ENCODE assay signal across 9 mouse cellular contexts in genomic region chr15:85702411-85702951, GRCm38 (mm10). TPM values are rescaled to one million over a fixed set of nuclear protein-coding genes. Genes with fewer than 3 reads are reported as not detected.
DNase-seq lines count a peak whose midpoint lies in the region; ATAC-seq and TF ChIP-seq lines count a peak whose summit lies in the region.
"Had no signal": no experiment of that assay in that cellular context is flagged by ENCODE, and none has a peak within 500 bp of the region (broad histone marks: within the 10 kb centered on the region; RNA-seq: fewer than 3 reads in every experiment).

No protein-coding gene starts in this region.

- TF ChIP-seq CTCF in left cerebral cortex, adult 2 months (IDR thresholded peaks at IDR 0.05): no peak
- TF ChIP-seq CTCF in forebrain, postnatal 0 days (IDR thresholded peaks at IDR 0.05; ENCODE audit: low read depth): no peak
- no peak for TF ChIP-seq CTCF in kidney, postnatal 0 days (IDR thresholded peaks at IDR 0.05; ENCODE audit: low read depth)
- TF ChIP-seq CTCF in liver, postnatal 0 days (IDR thresholded peaks at IDR 0.05; ENCODE audit: low read depth): no peak

- H3K36me3 ChIP-seq in forebrain, postnatal 0 days (ENCODE audit: insufficient read depth): peaks cover 89% of the 10 kb centered on the region
- H3K36me3 ChIP-seq in kidney, postnatal 0 days (ENCODE audit: insufficient read depth, low read length): peaks cover 75% of the 10 kb centered on the region
- peaks cover 71% of the 10 kb centered on the region for H3K36me3 ChIP-seq in neural tube, embryonic 14.5 days (ENCODE audit: control insufficient read depth, insufficient read depth, low read length)
- H3K36me3 ChIP-seq in liver, postnatal 0 days (replicated peaks; ENCODE audit: insufficient read depth, low read length): 0 out of 2 replicates have a peak, but pooled peaks cover 3% of the 10 kb centered on the region
- no peaks in the 10 kb centered on the region for H3K36me3 ChIP-seq in heart, embryonic 11.5 days (ENCODE audit: control insufficient read depth, insufficient read depth, low read length)

- peak in 1 of 2 experiments; percentile 64 for DNase-seq in left cerebral cortex, adult 2 months (ENCODE audit: extremely low spot score in 1 of 2, low spot score in 2 of 2)
- DNase-seq in left cerebral cortex, postnatal 36 days (ENCODE audit: low spot score in 2 of 2): no peak
- DNase-seq in forebrain, postnatal 0 days: peak; percentile 74
- peak; percentile 80 for DNase-seq in kidney, postnatal 0 days (ENCODE audit: low spot score)
- no peak for DNase-seq in liver, postnatal 0 days

- H3K27me3 ChIP-seq in forebrain, postnatal 0 days (ENCODE audit: insufficient read depth, low read length): no peaks in the 10 kb centered on the region
- H3K27me3 ChIP-seq in kidney, postnatal 0 days (ENCODE audit: insufficient read depth, low read length): no peaks in the 10 kb centered on the region
- H3K27me3 ChIP-seq in neural tube, embryonic 14.5 days (ENCODE audit: control insufficient read depth, insufficient read depth, low read length): no peaks in the 10 kb centered on the region
- H3K27me3 ChIP-seq in liver, postnatal 0 days (ENCODE audit: insufficient read depth, low read length): no peaks in the 10 kb centered on the region
- peaks cover 3% of the 10 kb centered on the region; the same call in 1 of the 2 replicates for H3K27me3 ChIP-seq in heart, embryonic 11.5 days (ENCODE audit: control insufficient read depth, insufficient read depth, low read length)
- H3K27me3 ChIP-seq: limb, embryonic 12.5 days had no signal

- peak overlapping the region; percentile 82 for H3K27ac ChIP-seq in left cerebral cortex, adult 2 months
- H3K27ac ChIP-seq in forebrain, postnatal 0 days (ENCODE audit: low read depth, low read length): peak overlapping the region; percentile 67
- H3K27ac ChIP-seq in kidney, postnatal 0 days: peak overlapping the region; percentile 80
- H3K27ac ChIP-seq in neural tube, embryonic 14.5 days (ENCODE audit: low read depth, low read length): peak overlapping the region; percentile 62
- no peak overlapping the region for H3K27ac ChIP-seq in liver, postnatal 0 days (ENCODE audit: low read depth)
- H3K27ac ChIP-seq in heart, embryonic 11.5 days (ENCODE audit: low read depth, low read length): no peak overlapping the region
- H3K27ac ChIP-seq: limb, embryonic 12.5 days had no signal

- H3K4me1 ChIP-seq in forebrain, postnatal 0 days (ENCODE audit: insufficient read depth): no peaks in the 10 kb centered on the region
- peaks cover 44% of the 10 kb centered on the region for H3K4me1 ChIP-seq in kidney, postnatal 0 days (replicated peaks; ENCODE audit: insufficient read depth, low read length)
- peaks cover 10% of the 10 kb centered on the region; the same call in 1 of the 2 replicates for H3K4me1 ChIP-seq in neural tube, embryonic 14.5 days (ENCODE audit: control insufficient read depth, insufficient read depth, low read length)
- H3K4me1 ChIP-seq in liver, postnatal 0 days (ENCODE audit: insufficient read depth): peaks cover 9% of the 10 kb centered on the region
- H3K4me1 ChIP-seq in heart, embryonic 11.5 days (ENCODE audit: control insufficient read depth, insufficient read depth, low read length): no peaks in the 10 kb centered on the region

- peak; percentile 54 for ATAC-seq in cerebellum, adult (ENCODE audit: insufficient number of reproducible peaks, low FRiP score, low TSS enrichment)
- ATAC-seq in forebrain, postnatal 0 days: peak; percentile 62
- peak; percentile 53 for ATAC-seq in kidney, postnatal 0 days (replicated peaks; ENCODE audit: low FRiP score, low read depth)
- peak; percentile 70 for ATAC-seq in neural tube, embryonic 14.5 days (ENCODE audit: low read depth)
- no peak for ATAC-seq in liver, postnatal 0 days
- ATAC-seq in heart, embryonic 11.5 days (replicated peaks; ENCODE audit: insufficient number of reproducible peaks, low FRiP score, low TSS enrichment): no peak

- WGBS in forebrain, postnatal 0 days: 27% methylated on average over 11 of the region's 13 CpGs
- 36% methylated on average over 13 of the region's 13 CpGs for WGBS in kidney, postnatal 0 days
- 37% methylated on average over 13 of the region's 13 CpGs for WGBS in neural tube, embryonic 14.5 days
- WGBS in liver, postnatal 0 days (ENCODE audit: insufficient replicate concordance): 83% methylated on average over 13 of the region's 13 CpGs
- 88% methylated on average over 9 of the region's 13 CpGs for WGBS in heart, embryonic 11.5 days (ENCODE audit: insufficient replicate concordance)

- no peak overlapping the region for H3K4me2 ChIP-seq in forebrain, postnatal 0 days (ENCODE audit: low read depth)
- H3K4me2 ChIP-seq in kidney, postnatal 0 days (ENCODE audit: low read length): no peak overlapping the region
- no peak overlapping the region for H3K4me2 ChIP-seq in neural tube, embryonic 14.5 days (ENCODE audit: low read depth, low read length)
- H3K4me2 ChIP-seq in liver, postnatal 0 days (ENCODE audit: low read depth, low read length): no peak overlapping the region
- no peak overlapping the region for H3K4me2 ChIP-seq in heart, embryonic 11.5 days
- H3K4me2 ChIP-seq: limb, embryonic 12.5 days had no signal

- no peak for TF ChIP-seq EP300 in liver, postnatal 0 days (IDR thresholded peaks at IDR 0.05; ENCODE audit: low read depth)

- no peak overlapping the region for H3K4me3 ChIP-seq in left cerebral cortex, adult 2 months
- H3K4me3 ChIP-seq in forebrain, postnatal 0 days (ENCODE audit: low read depth, low read length): no peak overlapping the region
- H3K4me3 ChIP-seq in kidney, postnatal 0 days (replicated peaks; ENCODE audit: low read depth, low read length): no peak overlapping the region
- H3K4me3 ChIP-seq in neural tube, embryonic 14.5 days (ENCODE audit: low read depth, low read length): no peak overlapping the region
- no peak overlapping the region for H3K4me3 ChIP-seq in liver, postnatal 0 days (ENCODE audit: low read depth, low read length)
- H3K4me3 ChIP-seq in heart, embryonic 11.5 days (ENCODE audit: low read depth, low read length): no peak overlapping the region
- H3K4me3 ChIP-seq: limb, embryonic 12.5 days had no signal

- H3K9ac ChIP-seq in forebrain, postnatal 0 days: no peak overlapping the region
- H3K9ac ChIP-seq in kidney, postnatal 0 days (ENCODE audit: low read depth, low read length): no peak overlapping the region
- no peak overlapping the region for H3K9ac ChIP-seq in neural tube, embryonic 14.5 days (replicated peaks; ENCODE audit: low read depth, low read length)
- no peak overlapping the region for H3K9ac ChIP-seq in liver, postnatal 0 days (replicated peaks)
- H3K9ac ChIP-seq in heart, embryonic 11.5 days (ENCODE audit: low read depth, low read length): no peak overlapping the region
- H3K9ac ChIP-seq: limb, embryonic 12.5 days had no signal

- intact Hi-C loops in left cerebral cortex, adult 2 months (cut with DNase I): loop anchor here (10.0 kb wide), 1 partner anchor 438 kb away; no protein-coding TSS in a partner anchor
- intact Hi-C loops in left cerebral cortex, postnatal 36 days (cut with DNase I): no loop called here

- no peaks in the 10 kb centered on the region for H3K9me3 ChIP-seq in forebrain, postnatal 0 days (ENCODE audit: low read length)
- H3K9me3 ChIP-seq in kidney, postnatal 0 days (replicated peaks; ENCODE audit: low read length): no peaks in the 10 kb centered on the region
- no peaks in the 10 kb centered on the region for H3K9me3 ChIP-seq in neural tube, embryonic 14.5 days (ENCODE audit: control insufficient read depth, low read length)
- no peaks in the 10 kb centered on the region for H3K9me3 ChIP-seq in liver, postnatal 0 days (ENCODE audit: low read length)
- H3K9me3 ChIP-seq in heart, embryonic 11.5 days (replicated peaks; ENCODE audit: control insufficient read depth, low read length): no peaks in the 10 kb centered on the region
- H3K9me3 ChIP-seq: limb, embryonic 12.5 days had no signal

RNA-seq across cellular contexts. Expression of gene Ppara, which starts 32.3 kb away (rescaled TPM):
- total RNA-seq in left cerebral cortex, adult 2 months (2021): 1 to 10 TPM; 3.6 TPM
- 1 to 10 TPM; 4.6 to 4.9 TPM for total RNA-seq in left cerebral cortex, postnatal 36 days (2021)
- total RNA-seq in forebrain, postnatal 0 days (2014; rRNA removed): 0.92 and 1.7 TPM in 2 replicates
- polyA plus RNA-seq in forebrain, postnatal 0 days (2015; fragmentation: Nextera tagmentation; extraction: Ambion mirVana): 1.9 and 2.0 TPM in 2 replicates
- polyA plus RNA-seq in kidney, postnatal 0 days (2015; fragmentation: Nextera tagmentation; extraction: Ambion mirVana): 10.9 and 12.0 TPM in 2 replicates
- 0.75 and 1.3 TPM in 2 replicates for polyA plus RNA-seq in neural tube, embryonic 14.5 days (2014; fragmentation: Nextera tagmentation; extraction: Ambion mirVana)
- polyA plus RNA-seq in liver, postnatal 0 days (2015; fragmentation: Nextera tagmentation; extraction: Ambion mirVana): 169 and 185 TPM in 2 replicates
- 1.7 and 2.8 TPM in 2 replicates for polyA plus RNA-seq in heart, embryonic 11.5 days (2014; fragmentation: Nextera tagmentation; extraction: Ambion mirVana)

Comparison
In these comparisons a context has a peak if more than half of its experiments do, and no peak if none do; other contexts are left out.
1. DNase-seq: peak in forebrain, postnatal 0 days (single experiment) and kidney, postnatal 0 days (single experiment); none in left cerebral cortex, postnatal 36 days (0 of 2) and liver, postnatal 0 days (single experiment).
2. H3K27ac ChIP-seq: peak in left cerebral cortex, adult 2 months (single experiment), forebrain, postnatal 0 days (single experiment), kidney, postnatal 0 days (single experiment) and neural tube, embryonic 14.5 days (single experiment); none in liver, postnatal 0 days (single experiment) and heart, embryonic 11.5 days (single experiment).
3. ATAC-seq: peak in cerebellum, adult (single experiment), forebrain, postnatal 0 days (single experiment), kidney, postnatal 0 days (single experiment) and neural tube, embryonic 14.5 days (single experiment); none in liver, postnatal 0 days (single experiment) and heart, embryonic 11.5 days (single experiment).
4. RNA of gene Ppara, which starts 32.3 kb away (polyA plus RNA-seq): 169 to 185 TPM in liver, postnatal 0 days; 10.9 to 12.0 TPM in kidney, postnatal 0 days, 1.7 to 2.8 TPM in heart, embryonic 11.5 days, 1.9 to 2.0 TPM in forebrain, postnatal 0 days and 0.75 to 1.3 TPM in neural tube, embryonic 14.5 days; every median in the first group is over 10 times any median in the second.